Comparison of ENCODE assay signal across 22 mouse cellular contexts in the genomic region with DNA sequence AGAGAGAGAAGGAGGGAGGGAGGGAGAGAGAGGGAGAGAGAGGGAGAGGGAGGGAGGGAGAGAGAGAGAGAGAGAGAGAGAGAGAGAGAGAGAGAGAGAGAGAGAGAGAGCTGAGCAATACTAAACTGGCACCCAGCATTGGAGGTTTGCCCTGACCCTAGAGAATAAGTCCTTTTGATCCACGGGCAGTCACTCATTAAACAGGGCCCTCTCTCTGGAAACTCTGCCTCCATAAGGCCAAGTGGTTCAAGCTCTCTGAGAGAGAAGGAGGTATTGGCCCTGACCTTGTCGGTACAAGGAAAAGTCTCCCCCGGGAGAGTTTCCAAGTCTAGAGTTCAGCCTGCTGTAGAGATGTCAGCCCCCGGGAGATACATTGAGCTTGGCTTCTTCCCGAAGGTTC.
DNase-seq lines count a peak whose midpoint lies in the region; ATAC-seq lines count a peak whose summit lies in the region.
"Had no signal": no experiment of that assay in that cellular context is flagged by ENCODE, and none has a peak within 500 bp of the region (broad histone marks: within the 10 kb centered on the region; RNA-seq: fewer than 3 reads in every experiment).

No protein-coding gene starts in this region.

- 0 out of 2 replicates have a peak overlapping the region, but pooled peaks have one; percentile 3 for H3K27ac ChIP-seq in neural tube, embryonic 13.5 days (replicated peaks)
- H3K27ac ChIP-seq in neural tube, embryonic 15.5 days (replicated peaks) = no peak overlapping the region
- H3K27ac ChIP-seq: embryonic facial prominence, embryonic 13.5 days; forebrain, embryonic 12.5 days; heart, embryonic 10.5 days; hindbrain, embryonic 12.5 days had no signal

- no peak overlapping the region for H3K4me2 ChIP-seq in neural tube, embryonic 13.5 days
- no peak overlapping the region for H3K4me2 ChIP-seq in neural tube, embryonic 15.5 days
- H3K4me2 ChIP-seq: embryonic facial prominence, embryonic 13.5 days; forebrain, embryonic 12.5 days; hindbrain, embryonic 12.5 days had no signal

- WGBS in neural tube, embryonic 13.5 days = 62% methylated on average over 5 of the region's 5 CpGs
- WGBS in neural tube, embryonic 15.5 days = 47% methylated on average over 5 of the region's 5 CpGs

- no peaks in the 10 kb centered on the region for H3K36me3 ChIP-seq in neural tube, embryonic 13.5 days
- no peaks in the 10 kb centered on the region for H3K36me3 ChIP-seq in neural tube, embryonic 15.5 days
- H3K36me3 ChIP-seq: embryonic facial prominence, embryonic 13.5 days; forebrain, embryonic 12.5 days; G1E; heart, embryonic 10.5 days; hindbrain, embryonic 12.5 days had no signal

- no peaks in the 10 kb centered on the region for H3K9me3 ChIP-seq in neural tube, embryonic 13.5 days
- no peaks in the 10 kb centered on the region for H3K9me3 ChIP-seq in neural tube, embryonic 15.5 days (replicated peaks)
- H3K9me3 ChIP-seq: embryonic facial prominence, embryonic 13.5 days; forebrain, embryonic 12.5 days; heart, embryonic 10.5 days; hindbrain, embryonic 12.5 days had no signal

- no peak overlapping the region for H3K9ac ChIP-seq in neural tube, embryonic 13.5 days
- no peak overlapping the region for H3K9ac ChIP-seq in neural tube, embryonic 15.5 days (replicated peaks)
- H3K9ac ChIP-seq: embryonic facial prominence, embryonic 13.5 days; forebrain, embryonic 12.5 days; forebrain, postnatal 0 days; hindbrain, embryonic 12.5 days had no signal

- peaks cover 18% of the 10 kb centered on the region for H3K4me1 ChIP-seq in neural tube, embryonic 13.5 days (replicated peaks)
- H3K4me1 ChIP-seq in neural tube, embryonic 15.5 days = peaks cover 5% of the 10 kb centered on the region; the same call in 1 of the 2 replicates
- H3K4me1 ChIP-seq: heart, embryonic 10.5 days; hindbrain, embryonic 12.5 days had no signal

- H3K27me3 ChIP-seq in neural tube, embryonic 13.5 days = no peaks in the 10 kb centered on the region
- no peaks in the 10 kb centered on the region for H3K27me3 ChIP-seq in neural tube, embryonic 15.5 days (replicated peaks)
- H3K27me3 ChIP-seq: hindbrain, embryonic 12.5 days had no signal

- no peak overlapping the region for H3K4me3 ChIP-seq in neural tube, embryonic 13.5 days
- H3K4me3 ChIP-seq in neural tube, embryonic 15.5 days (replicated peaks) = no peak overlapping the region
- H3K4me3 ChIP-seq: embryonic facial prominence, embryonic 13.5 days; forebrain, embryonic 12.5 days; heart, embryonic 10.5 days; hindbrain, embryonic 12.5 days had no signal

- peak; percentile 52 to 76 for DNase-seq in kidney, adult 8-10 months
- DNase-seq in kidney, postnatal 4 days = no peak
- DNase-seq in kidney, postnatal 10 days = peak; percentile 17
- DNase-seq in heart, adult 11 months = no peak
- no peak for DNase-seq in thymus, postnatal 25 days
- DNase-seq: adrenal gland, postnatal 14 days; cerebellum, adult 18-20 months; cerebellum, adult 9-11 months; cerebellum, postnatal 36 days; forebrain, postnatal 0 days; gastrocnemius, postnatal 14 days; heart, adult 18-20 months; heart, postnatal 10 days; heart, postnatal 4 days had no signal

- ATAC-seq in neural tube, embryonic 13.5 days (ENCODE audit: low read depth) = no peak
- no peak for ATAC-seq in neural tube, embryonic 15.5 days (ENCODE audit: low FRiP score)
- ATAC-seq: forebrain, postnatal 0 days; hindbrain, embryonic 16.5 days had no signal

Comparison
In these comparisons a context has a peak if more than half of its experiments do, and no peak if none do; other contexts are left out.
1. DNase-seq: peak in kidney, adult 8-10 months (2 of 2) and kidney, postnatal 10 days (single experiment); none in kidney, postnatal 4 days (0 of 2), heart, adult 11 months (single experiment) and thymus, postnatal 25 days (single experiment).